Mouse (Mus musculus) CH12.LX (cell line): ENCODE measurements around the gene Gm13199. TPM values are rescaled to one million over a fixed set of nuclear protein-coding genes. Genes with fewer than 3 reads are reported as not detected.
A peak's percentile ranks its signal among the peaks of the same experiment; 100 is the strongest.

ENCODE experiments used
- DNase-seq: peaks from one replicate; pipeline ENCODE4 v3.0.0-alpha.2; 2013; ENCODE audit errors: extremely low read depth
- H3K27ac ChIP-seq: 2 replicates; pipeline ENCODE4 v1.5.1; 2012; ENCODE audit warnings: low read depth, mild to moderate bottlenecking, control low read depth, moderate library complexity; ENCODE audit not compliant: insufficient read depth
- H3K27me3 ChIP-seq: replicated peaks from 2 replicates; pipeline ENCODE3; 2012; ENCODE audit warnings: inconsistent platforms
- H3K36me3 ChIP-seq, 2 experiments: replicated peaks in 1 of 2; 2 replicates each; pipeline versions ENCODE3 to v1.6.1; 2012; ENCODE audit warnings: inconsistent platforms in 1 of 2, low read length in 1 of 2, mild to moderate bottlenecking in 1 of 2, mixed read lengths in 1 of 2, moderate library complexity in 1 of 2; ENCODE audit not compliant: control insufficient read depth in 1 of 2, insufficient read depth in 1 of 2
- H3K4me1 ChIP-seq, 2 experiments: 2 replicates each; pipeline ENCODE4 v1.6.1; 2012; ENCODE audit warnings: inconsistent platforms in 1 of 2, moderate library complexity in 1 of 2; ENCODE audit not compliant: insufficient read depth in 2 of 2, control insufficient read depth in 1 of 2
- H3K4me2 ChIP-seq: 2 replicates; pipeline ENCODE4 v1.6.1; 2012; ENCODE audit warnings: low read depth, mild to moderate bottlenecking, control low read depth; ENCODE audit not compliant: poor library complexity, insufficient read depth, severe bottlenecking
- H3K4me3 ChIP-seq, 3 experiments: fragments of 150-350 bp in 1 of 3; sonication (generic) in 1 of 3; replicated peaks in 1 of 3; 2 replicates each; pipeline versions ENCODE3 to v1.5.1; 2011 to 2012; ENCODE audit warnings: low read depth in 2 of 3, low read length in 2 of 3, mild to moderate bottlenecking in 2 of 3, moderate library complexity in 2 of 3, control low read depth in 1 of 3, improper control_type of control experiment in 1 of 3, inconsistent platforms in 1 of 3, mixed read lengths in 1 of 3; ENCODE audit not compliant: poor library complexity in 1 of 3
- H3K79me2 ChIP-seq: replicated peaks from 2 replicates; pipeline ENCODE4 v1.6.1; 2012; ENCODE audit warnings: mild to moderate bottlenecking, moderate library complexity; ENCODE audit not compliant: control insufficient read depth, poor library complexity, insufficient read depth, severe bottlenecking; ENCODE audit errors: extremely low read depth
- H3K9ac ChIP-seq: 2 replicates; pipeline ENCODE4 v1.6.1; 2012; ENCODE audit warnings: low read depth, mild to moderate bottlenecking, control low read depth, moderate library complexity; ENCODE audit not compliant: insufficient read depth
- H3K9me3 ChIP-seq: replicated peaks from 2 replicates; pipeline ENCODE3; 2012; ENCODE audit warnings: low read length, inconsistent platforms, mixed read lengths
- CHD1 ChIP-seq: IDR thresholded peaks from 2 replicates; pipeline ENCODE4 v1.6.1; 2012; ENCODE audit warnings: low read depth, low read length, improper control_type of control experiment, inconsistent platforms
- CHD2 ChIP-seq: IDR thresholded peaks from 2 replicates; pipeline ENCODE4 v1.6.1; 2011; ENCODE audit warnings: low read length, improper control_type of control experiment
- CTCF ChIP-seq, 2 experiments: IDR thresholded peaks in 1 of 2; conservative IDR thresholded peaks in 1 of 2; 2 replicates each; pipeline ENCODE4 v1.5.1; 2011 to 2012; ENCODE audit warnings: low read depth in 2 of 2, low read length in 2 of 2, improper control_type of control experiment in 1 of 2, inconsistent platforms in 1 of 2, mild to moderate bottlenecking in 1 of 2, moderate library complexity in 1 of 2
- E2F4 ChIP-seq: IDR thresholded peaks from 2 replicates; pipeline ENCODE4 v1.6.1; 2011; ENCODE audit warnings: low read depth, low read length, improper control_type of control experiment; ENCODE audit not compliant: insufficient replicate concordance
- ELF1 ChIP-seq: IDR thresholded peaks from 2 replicates; pipeline ENCODE4 v1.6.1; 2014; ENCODE audit warnings: low read depth, mild to moderate bottlenecking, inconsistent platforms, low read length, improper control_type of control experiment
- GABPA ChIP-seq: IDR thresholded peaks from 2 replicates; pipeline ENCODE4 v1.6.1; 2012; ENCODE audit warnings: low read depth, low read length, improper control_type of control experiment, inconsistent platforms; ENCODE audit not compliant: insufficient replicate concordance
- HCFC1 ChIP-seq: IDR thresholded peaks from 2 replicates; pipeline ENCODE4 v1.6.1; 2012; ENCODE audit warnings: low read depth, mild to moderate bottlenecking, inconsistent platforms, low read length, improper control_type of control experiment
- IRF4 ChIP-seq: IDR thresholded peaks from 2 replicates; pipeline ENCODE4 v1.6.1; 2014; ENCODE audit warnings: low read depth, mild to moderate bottlenecking, inconsistent platforms, low read length, improper control_type of control experiment
- JUN ChIP-seq: IDR thresholded peaks from 2 replicates; pipeline ENCODE4 v1.6.1; 2011; ENCODE audit warnings: low read depth, mild to moderate bottlenecking, low read length, improper control_type of control experiment, moderate library complexity; ENCODE audit not compliant: insufficient read depth
- JUND ChIP-seq: conservative IDR thresholded peaks from 2 replicates; pipeline ENCODE4 v1.6.1; 2011; ENCODE audit warnings: low read depth, low read length, improper control_type of control experiment
- KAT2A ChIP-seq: IDR thresholded peaks from 2 replicates; pipeline ENCODE4 v1.6.1; 2012; ENCODE audit warnings: low read length, improper control_type of control experiment, inconsistent platforms; ENCODE audit not compliant: insufficient replicate concordance
- MAFK ChIP-seq: IDR thresholded peaks from 2 replicates; pipeline ENCODE4 v1.6.1; 2011; ENCODE audit warnings: low read length, improper control_type of control experiment; ENCODE audit not compliant: insufficient replicate concordance
- MAZ ChIP-seq: IDR thresholded peaks from 2 replicates; pipeline ENCODE4 v1.6.1; 2012; ENCODE audit warnings: low read depth, mild to moderate bottlenecking, inconsistent platforms, low read length, improper control_type of control experiment, moderate library complexity
- MXI1 ChIP-seq: IDR thresholded peaks from 2 replicates; pipeline ENCODE4 v1.6.1; 2011; ENCODE audit warnings: mild to moderate bottlenecking, low read depth, low read length, improper control_type of control experiment
- MYC ChIP-seq: IDR thresholded peaks from 2 replicates; pipeline ENCODE4 v1.6.1; 2011; ENCODE audit warnings: low read depth, mild to moderate bottlenecking, improper control_type of control experiment, low read length
- NELFE ChIP-seq: IDR thresholded peaks from 2 replicates; pipeline ENCODE4 v1.6.1; 2011; ENCODE audit warnings: low read depth, low read length, improper control_type of control experiment
- NRF1 ChIP-seq: IDR thresholded peaks from 2 replicates; pipeline ENCODE4 v1.6.1; 2014; ENCODE audit warnings: low read depth, mild to moderate bottlenecking, inconsistent platforms, low read length, improper control_type of control experiment, moderate library complexity
- PAX5 ChIP-seq: IDR thresholded peaks from 2 replicates; pipeline ENCODE4 v1.6.1; 2012; ENCODE audit warnings: low read length, inconsistent platforms, mixed read lengths
- POLR2A ChIP-seq: IDR thresholded peaks from 2 replicates; pipeline ENCODE4 v1.6.1; 2011; ENCODE audit warnings: low read depth, mild to moderate bottlenecking, improper control_type of control experiment, low read length
- POLR2AphosphoS2 ChIP-seq: IDR thresholded peaks from 2 replicates; pipeline ENCODE4 v1.6.1; 2011; ENCODE audit warnings: low read depth, low read length, improper control_type of control experiment
- RAD21 ChIP-seq: IDR thresholded peaks from 2 replicates; pipeline ENCODE4 v1.6.1; 2011; ENCODE audit warnings: low read depth, mild to moderate bottlenecking, low read length, improper control_type of control experiment, moderate library complexity
- RCOR1 ChIP-seq: conservative IDR thresholded peaks from 2 replicates; pipeline ENCODE4 v1.6.1; 2012; ENCODE audit warnings: low read depth, mild to moderate bottlenecking, inconsistent platforms, low read length, improper control_type of control experiment
- SIN3A ChIP-seq: IDR thresholded peaks from 2 replicates; pipeline ENCODE4 v1.6.1; 2012; ENCODE audit warnings: low read length, improper control_type of control experiment, inconsistent platforms
- SMC3 ChIP-seq: IDR thresholded peaks from 2 replicates; pipeline ENCODE4 v1.6.1; 2011; ENCODE audit warnings: low read depth, low read length, improper control_type of control experiment
- TBP ChIP-seq: conservative IDR thresholded peaks from 2 replicates; pipeline ENCODE4 v1.6.1; 2011; ENCODE audit warnings: low read depth, low read length, improper control_type of control experiment
- TCF12 ChIP-seq: IDR thresholded peaks from 2 replicates; pipeline ENCODE4 v1.6.1; 2014; ENCODE audit warnings: low read depth, mild to moderate bottlenecking, inconsistent platforms, low read length, improper control_type of control experiment
- USF1 ChIP-seq: IDR thresholded peaks from 2 replicates; pipeline ENCODE4 v1.6.1; 2014; ENCODE audit warnings: low read depth, mild to moderate bottlenecking, inconsistent platforms, low read length, improper control_type of control experiment
- USF2 ChIP-seq: conservative IDR thresholded peaks from 2 replicates; pipeline ENCODE4 v1.6.1; 2011; ENCODE audit warnings: low read depth, low read length, improper control_type of control experiment
- ZMIZ1 ChIP-seq: IDR thresholded peaks from 2 replicates; pipeline ENCODE4 v1.6.1; 2012; ENCODE audit warnings: low read depth, mild to moderate bottlenecking, inconsistent platforms, low read length, improper control_type of control experiment
- ZNF384 ChIP-seq: IDR thresholded peaks from 2 replicates; pipeline ENCODE4 v1.6.1; 2012; ENCODE audit warnings: low read depth, low read length, improper control_type of control experiment, inconsistent platforms
- dilution Hi-C: fragments of 300-500 bp; cut with MboI; formaldehyde crosslinking; loops from 2 replicates; pipeline ENCODE4 v1.14.3; 2020; ENCODE audit warnings: low sequenced_read_pairs; ENCODE audit not compliant: extremely low pct_unique_long_range_greater_than_20kb, extremely low pct_ligation_motif_present
- in situ Hi-C: fragments of 300-500 bp; cut with MboI; formaldehyde crosslinking; loops from 3 replicates; pipeline ENCODE4 v1.14.3; 2019; ENCODE audit warnings: low sequenced_read_pairs, low pct_ligation_motif_present, low pct_unique_long_range_greater_than_20kb, mixed read lengths
- polyA plus RNA-seq: library from polyadenylated mRNA; unstranded; fragments of >175 nt; gene quantifications from 2 replicates; pipeline ENCODE4 v1.2.1, GENCODE M21; 2012; ENCODE audit warnings: low read depth; ENCODE audit not compliant: insufficient read length
- total RNA-seq, 2 experiments: library from RNA; depleted of rRNA; stranded (reverse); fragments of 300-350 nt in 1 of 2; fragments of >200 nt in 1 of 2; gene quantifications; 2 replicates each; pipeline ENCODE4 v1.2.3; 2012 to 2014

Gm13199 gene
- total and polyA plus RNA-seq, 3 experiments, result 0.47 to 2.7 (median 1.1) TPM

- dilution Hi-C loops, result no loop called here
These were observed 17.7 kb downstream of the Gm13199 start, which contains the start of the genes Nudt5 and Cdc123 for GRCm38 (mm10) chr2:5844873-5845631. TSS of gene Nudt5 (plus strand) at chr2:5845019. TSS of gene Cdc123 (minus strand) at chr2:5845164.

GRCm38 (mm10) chr2:5844181-5844872 lies 18.4 kb downstream of the Gm13199 start:
- H3K4me2 ChIP-seq, result peak overlapping the region; percentile 86
- peak; percentile 29 for DNase-seq
- H3K9ac ChIP-seq, result peak overlapping the region; percentile 79
- in situ Hi-C loops (loop anchor here (25.0 kb wide), 1 partner anchor 932 kb away; the partner anchor contains the start of gene Phyh), dilution Hi-C loops (no loop called here)
- peaks cover 68% of the 10 kb centered on the region for H3K79me2 ChIP-seq
- peak overlapping the region; percentile 81 for H3K27ac ChIP-seq
- peak overlapping the region; percentile 80 to 83 (median 80) for H3K4me3 ChIP-seq
- H3K27me3 ChIP-seq, result no peaks in the 10 kb centered on the region
- H3K4me1 ChIP-seq, result peaks cover 12 to 57% of the 10 kb centered on the region in 2 experiments
- H3K9me3 ChIP-seq, result peaks cover 2% of the 10 kb centered on the region
- H3K36me3 ChIP-seq, result peaks cover 16 to 36% of the 10 kb centered on the region in 2 experiments
- TF ChIP-seq CHD1, result peak; percentile 23; the same call in 1 of the 2 replicates
- TF ChIP-seq MAZ, result 0 out of 2 replicates have a peak, but pooled peaks have one; percentile 5
- TF ChIP-seq ELF1, result no peak
- TF ChIP-seq ZNF384, result peak; percentile 49; the same call in 1 of the 2 replicates

More at GRCm38 (mm10) chr2:5844873-5845631, 17.7 kb downstream of the Gm13199 start, which contains the start of the genes Nudt5 and Cdc123:
- Histone ChIP-seq H3K79me2 (peaks cover 72% of the 10 kb centered on the region), H3K9ac (peak within 1 kb of the TSS; percentile 79), H3K9me3 (no peaks in the 10 kb centered on the region), H3K4me2 (peak within 1 kb of the TSS; percentile 96), H3K27me3 (no peaks in the 10 kb centered on the region), H3K27ac (peak within 1 kb of the TSS; percentile 81)
- no peak for TF ChIP-seq RCOR1
- no peak for TF ChIP-seq JUND
- peak; percentile 71; the same call in 1 of the 2 replicates for TF ChIP-seq MXI1
- no peak for TF ChIP-seq ZMIZ1
- peak; percentile 36 for TF ChIP-seq TCF12
- TF ChIP-seq TBP, result 0 out of 2 replicates have a peak, but pooled peaks have one; percentile 63
- TF ChIP-seq KAT2A, result peak; percentile 84; the same call in 1 of the 2 replicates
- TF ChIP-seq USF1, result no peak
- TF ChIP-seq NELFE, result peak; percentile 52
- no peak for TF ChIP-seq JUN
- peak; percentile 33 to 76; a peak in 3 of 4 replicates for TF ChIP-seq CTCF (conservative IDR thresholded peaks at IDR 0.05 in 1 of 2, IDR thresholded peaks at IDR 0.05 in 1 of 2; ENCODE audit: low read depth in 2 of 2, low read length in 2 of 2)
- TF ChIP-seq MAFK, result no peak
- peak; percentile 83 for TF ChIP-seq POLR2A
- peak; percentile 78 for TF ChIP-seq SIN3A
- TF ChIP-seq HCFC1, result peak; percentile 90
- no peak for TF ChIP-seq SMC3
- TF ChIP-seq MAZ, result 0 out of 2 replicates have a peak, but pooled peaks have one; percentile 9
- TF ChIP-seq GABPA, result no peak
- TF ChIP-seq E2F4, result no peak
- peak; percentile 87 for TF ChIP-seq CHD2
- peak; percentile 72 for TF ChIP-seq NRF1
- peak; percentile 81 for TF ChIP-seq MYC
- TF ChIP-seq POLR2AphosphoS2, result 0 out of 2 replicates have a peak, but pooled peaks have one; percentile 46
- peak; percentile 64; the same call in 1 of the 2 replicates for TF ChIP-seq IRF4
- peak; percentile 89 for TF ChIP-seq ELF1
- TF ChIP-seq RAD21, result no peak; the same call in 1 of the 2 replicates
- TF ChIP-seq PAX5, result no peak
- no peak for TF ChIP-seq USF2
- TF ChIP-seq, all 38 proteins: peak for 16
- peak; percentile 83 for DNase-seq
- H3K4me1 ChIP-seq, result peaks cover 12 to 57% of the 10 kb centered on the region in 2 experiments
- peak within 1 kb of the TSS; percentile 80 to 83 (median 80) for H3K4me3 ChIP-seq
- in situ Hi-C loops, result loop anchor here (25.0 kb wide), 1 partner anchor 933 kb away; the partner anchor contains the start of gene Phyh
- H3K36me3 ChIP-seq, result peaks cover 10 to 35% of the 10 kb centered on the region in 2 experiments
